Mouse (Mus musculus) liver, embryonic 14.5 days (tissue): ENCODE measurements around the gene Nos1ap.

ENCODE experiments used
- CTCF ChIP-seq: IDR thresholded peaks from 2 replicates; pipeline ENCODE4 v1.5.1; 2016; ENCODE audit warnings: antibody characterized with exemption, low read depth, control low read depth
- EP300 ChIP-seq: IDR thresholded peaks from 2 replicates; pipeline ENCODE4 v1.6.1; 2016; ENCODE audit warnings: antibody characterized with exemption, low read depth

DNA sequence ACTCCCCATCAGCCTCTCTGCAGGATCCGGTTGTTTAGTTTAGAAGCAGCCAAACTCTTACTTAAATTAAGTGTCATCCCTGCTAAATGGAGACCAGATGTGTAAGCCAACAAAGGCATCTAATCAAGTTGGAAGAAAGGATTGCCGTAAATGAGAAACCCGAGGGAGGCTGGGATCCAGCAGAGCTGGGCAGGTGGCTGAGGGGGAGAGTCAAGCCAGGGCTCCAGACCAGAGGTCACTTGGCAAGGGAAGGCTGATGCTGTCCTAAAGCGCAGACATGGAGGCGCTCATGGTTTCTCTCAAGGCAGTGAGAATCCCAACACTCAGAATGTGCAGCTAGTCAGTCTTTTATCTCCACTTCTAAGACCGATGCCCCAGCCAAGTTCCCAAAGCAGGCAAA, 89.8 kb downstream of the Nos1ap start:
- TF ChIP-seq EP300 (no peak), CTCF (no peak)
